Mouse (Mus musculus) CH12.LX (cell line): ENCODE results near the gene Phlda1.

Experiments used
- CTCF ChIP-seq, 2 experiments: IDR thresholded peaks in 1 of 2; conservative IDR thresholded peaks in 1 of 2; 2 replicates each; pipeline ENCODE4 v1.5.1; 2011 to 2012; ENCODE audit warnings: low read depth in 2 of 2, low read length in 2 of 2, improper control_type of control experiment in 1 of 2, inconsistent platforms in 1 of 2, mild to moderate bottlenecking in 1 of 2, moderate library complexity in 1 of 2
- E2F4 ChIP-seq: IDR thresholded peaks from 2 replicates; pipeline ENCODE4 v1.6.1; 2011; ENCODE audit warnings: low read depth, low read length, improper control_type of control experiment; ENCODE audit not compliant: insufficient replicate concordance
- EP300 ChIP-seq: IDR thresholded peaks from 2 replicates; pipeline ENCODE4 v1.6.1; 2011; ENCODE audit warnings: low read length, improper control_type of control experiment
- POLR2A ChIP-seq: IDR thresholded peaks from 2 replicates; pipeline ENCODE4 v1.6.1; 2011; ENCODE audit warnings: low read depth, mild to moderate bottlenecking, improper control_type of control experiment, low read length

GRCm38 (mm10) chr10:111509981-111510380, 3.9 kb downstream of the Phlda1 start:
- TF ChIP-seq POLR2A: no peak
- TF ChIP-seq CTCF (conservative IDR thresholded peaks at IDR 0.05 in 1 of 2, IDR thresholded peaks at IDR 0.05 in 1 of 2; ENCODE audit: low read depth in 2 of 2, low read length in 2 of 2): no peak
- no peak for TF ChIP-seq EP300
- TF ChIP-seq E2F4: no peak
